Mouse (Mus musculus) ES-E14 (cell line): ENCODE results near the gene Slc25a26.

Experiments
- CHD2 ChIP-seq: IDR thresholded peaks from 2 replicates; pipeline ENCODE4 v1.6.1; 2014; ENCODE audit warnings: mild to moderate bottlenecking, low read depth, low read length, inconsistent platforms
- ZC3H11A ChIP-seq: IDR thresholded peaks from 2 replicates; pipeline ENCODE4 v1.6.1; 2012; ENCODE audit warnings: low read depth, mild to moderate bottlenecking, inconsistent platforms, low read length, borderline replicate concordance

- TF ChIP-seq CHD2 (no peak), ZC3H11A (no peak)
These were observed 118.5 kb downstream of the Slc25a26 start for GRCm38 (mm10) chr6:94618671-94619070.
